Mouse (Mus musculus) layer of hippocampus, postnatal 10 days (tissue): Measurements from ENCODE around the gene Slc37a3. TPM values are rescaled to one million over a fixed set of nuclear protein-coding genes. Genes with fewer than 3 reads are reported as not detected.
A peak's percentile ranks its signal among the peaks of the same experiment; 100 is the strongest.
"Not testable (repeated sequence)": the region's sequence is repeated elsewhere in the genome, so short reads cannot be mapped to it uniquely, and the experiment has no call there.

Experiments used
- DNase-seq, 2 experiments: peaks; one replicate each; pipeline ENCODE4 v3.0.0; 2021; ENCODE audit warnings: low spot score in 2 of 2
- long read RNA-seq: library from polyadenylated mRNA; stranded (forward); transcript quantifications from one replicate; pipeline ENCODE4 v2.0.0, GENCODE M21; 2023
- total RNA-seq, 2 experiments: library from RNA; stranded (reverse); gene quantifications; 2 replicates each; pipeline ENCODE4 v1.2.3; 2021

Gene Slc37a3
- 10 to 100 TPM; 74.6 to 85.4 TPM for total RNA-seq
- long read RNA-seq, full-length matches to known transcripts: 16 of 26 reads
- long read RNA-seq, partial matches to known transcripts: 0 of 26 reads
- long read RNA-seq, other reads (novel, unspliced or antisense): 10 of 26 reads

- DNase-seq: peak; percentile 81 to 88
Measured at GRCm38 (mm10) chr6:39377311-39377827, at the start of gene Slc37a3. Slc37a3 (minus strand) TSS chr6:39377675.

- no peak for DNase-seq
Measured at GRCm38 (mm10) chr6:39426725-39427124, 49.2 kb upstream of the Slc37a3 start.

DNA sequence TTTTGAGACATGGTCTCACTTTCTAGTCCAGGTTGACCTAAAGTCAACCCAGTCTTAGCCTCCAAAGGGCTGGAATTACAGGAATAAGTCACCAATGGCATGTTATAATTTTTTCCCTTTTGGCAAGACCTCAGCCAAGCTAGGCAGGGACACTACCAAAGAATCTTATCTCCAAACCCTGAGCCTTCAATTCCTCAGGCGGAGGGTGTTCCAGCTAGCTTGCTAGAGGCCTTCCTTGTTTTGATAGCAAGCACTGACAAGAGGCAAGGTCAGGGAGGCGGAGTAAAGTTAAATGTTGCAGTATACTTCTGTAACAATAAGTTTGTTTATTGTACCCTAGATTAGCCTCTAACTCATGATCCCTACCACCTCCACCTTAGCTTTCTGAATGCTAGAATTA is 47.7 kb upstream of the Slc37a3 start:
- DNase-seq: no peak

- no peak for DNase-seq
Measured at GRCm38 (mm10) chr6:39423686-39424085, 46.2 kb upstream of the Slc37a3 start.

- DNase-seq: no peak
Measured at GRCm38 (mm10) chr6:39423130-39423551, 45.7 kb upstream of the Slc37a3 start.

DNA sequence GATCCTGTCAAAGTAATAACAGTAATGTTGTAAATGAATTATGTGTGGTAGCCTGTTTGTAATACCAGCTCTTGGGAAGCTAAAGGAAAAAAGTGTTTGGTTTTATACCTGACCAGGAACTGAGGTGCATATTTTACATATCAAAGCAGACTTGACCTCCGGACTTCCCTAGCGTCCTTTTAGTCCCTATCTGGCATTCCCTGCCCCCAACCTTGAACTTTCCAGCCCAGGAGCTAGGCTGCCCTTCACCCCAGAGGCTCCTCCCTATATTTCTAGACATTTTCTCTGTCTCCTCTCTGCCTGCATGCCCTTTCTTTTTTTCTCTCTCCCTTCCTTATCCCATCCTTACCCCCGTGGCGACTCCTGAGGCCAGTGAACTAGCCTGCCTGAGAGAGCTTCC is 43.4 kb upstream of the Slc37a3 start:
- no peak for DNase-seq

GRCm38 (mm10) chr6:39419851-39420721 is 42.6 kb upstream of the Slc37a3 start, which contains the start of gene Mkrn1:
Mkrn1 (minus strand) TSS chr6:39420462.
- peak; percentile 74 to 82 for DNase-seq

GRCm38 (mm10) chr6:39419386-39419850 is 41.9 kb upstream of the Slc37a3 start:
- no peak for DNase-seq

DNA sequence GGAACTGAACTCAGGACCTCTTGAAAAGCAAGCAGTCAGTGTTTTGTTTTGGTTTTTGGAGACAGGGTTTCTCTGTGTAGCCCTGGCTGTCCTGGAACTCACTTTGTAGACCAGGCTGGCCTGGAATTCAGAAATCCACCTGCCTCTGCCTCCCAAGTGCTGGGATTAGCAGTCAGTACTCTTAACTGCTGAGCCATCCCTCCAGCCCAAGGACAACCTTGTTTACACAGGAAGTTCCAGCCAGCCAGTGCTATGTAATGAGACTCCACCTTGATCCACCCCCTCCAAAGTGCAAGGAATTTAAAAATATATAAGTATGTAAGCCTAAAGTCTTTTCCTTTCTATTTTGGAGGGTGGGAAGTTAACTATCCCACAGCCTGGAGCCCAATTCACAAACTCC is 39.2 kb upstream of the Slc37a3 start:
- not testable (repeated sequence) for DNase-seq

GRCm38 (mm10) chr6:39415762-39416161 is 38.3 kb upstream of the Slc37a3 start:
- peak; percentile 73 to 78 for DNase-seq

DNA sequence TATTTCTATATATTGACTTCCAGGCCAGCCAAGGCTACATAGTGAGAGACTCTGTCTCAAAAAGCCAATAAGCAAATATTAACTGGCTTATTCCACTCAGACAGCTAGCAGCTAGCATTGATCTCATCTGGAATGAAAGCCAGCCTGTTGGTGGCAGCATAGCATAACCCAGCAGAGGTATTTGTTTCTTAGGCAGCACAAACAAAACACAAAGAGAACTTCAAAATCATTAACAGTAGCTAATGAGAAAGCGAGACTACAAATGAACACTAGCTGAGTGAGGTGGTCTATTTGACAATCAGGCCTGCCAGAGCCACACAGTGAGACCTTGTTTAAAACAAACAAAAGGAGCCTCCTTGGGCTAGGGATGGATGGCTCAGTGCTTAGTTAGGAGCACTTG is 36.6 kb upstream of the Slc37a3 start:
- DNase-seq: peak in 1 of 2 experiments; percentile 33

DNA sequence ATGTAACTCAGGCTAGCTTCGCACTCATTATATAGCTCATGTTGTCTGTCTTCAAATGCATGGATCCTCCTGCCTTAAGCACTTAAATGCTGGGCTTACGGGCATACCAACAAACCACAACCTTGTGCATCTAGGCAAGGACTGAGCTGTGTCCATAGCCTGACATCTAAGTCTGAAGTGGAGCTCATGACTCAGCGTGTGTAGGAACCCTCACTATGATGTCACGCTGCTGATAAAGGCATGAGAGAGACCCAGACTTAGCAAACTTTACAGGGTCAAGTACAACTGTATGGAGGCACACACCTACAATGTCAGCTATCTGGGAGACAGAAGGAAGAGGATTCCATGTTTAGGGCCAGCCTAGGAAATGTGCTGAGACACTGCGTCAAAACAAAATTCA is 29.0 kb upstream of the Slc37a3 start:
- DNase-seq: no peak

DNA sequence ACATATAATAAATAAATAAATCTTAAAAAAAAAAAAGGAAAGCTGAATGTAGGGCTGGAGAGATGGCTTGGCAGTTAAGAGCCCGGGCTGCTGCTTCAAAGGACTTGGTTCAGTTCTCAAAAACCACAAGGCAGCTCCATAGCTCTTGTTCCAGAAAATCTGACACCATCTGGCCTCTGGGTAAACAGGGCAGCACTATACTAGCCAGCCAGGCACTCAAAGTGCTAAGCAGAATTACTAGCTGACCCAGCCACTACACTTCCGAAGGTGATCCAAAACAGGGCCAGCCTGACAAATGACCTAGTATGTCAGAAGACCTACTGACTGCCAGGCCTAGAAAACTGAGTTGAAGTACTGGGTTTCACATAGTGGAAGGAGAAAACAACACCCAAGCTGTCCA is 25.7 kb upstream of the Slc37a3 start:
- no peak for DNase-seq

GRCm38 (mm10) chr6:39400343-39400742 is 22.9 kb upstream of the Slc37a3 start:
- no peak for DNase-seq

DNA sequence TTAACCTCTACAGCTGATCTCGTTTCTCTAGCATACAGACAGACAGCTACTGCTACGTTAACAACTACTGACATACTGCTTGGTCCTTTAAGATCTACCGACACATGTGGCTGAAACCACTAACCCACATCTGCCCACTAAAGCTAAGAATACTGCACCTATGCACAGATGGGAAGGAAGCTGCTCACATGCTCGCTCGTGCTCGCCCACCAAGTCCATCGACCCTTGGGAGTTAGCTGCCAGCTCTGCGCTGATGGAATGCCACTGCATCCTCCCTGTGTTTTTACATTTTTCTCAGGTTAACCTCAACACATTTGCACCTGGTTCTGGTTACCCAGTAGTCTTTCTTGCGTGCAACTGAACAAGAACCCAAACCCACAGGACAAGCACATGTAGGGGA is 20.9 kb upstream of the Slc37a3 start:
- DNase-seq: no peak

DNA sequence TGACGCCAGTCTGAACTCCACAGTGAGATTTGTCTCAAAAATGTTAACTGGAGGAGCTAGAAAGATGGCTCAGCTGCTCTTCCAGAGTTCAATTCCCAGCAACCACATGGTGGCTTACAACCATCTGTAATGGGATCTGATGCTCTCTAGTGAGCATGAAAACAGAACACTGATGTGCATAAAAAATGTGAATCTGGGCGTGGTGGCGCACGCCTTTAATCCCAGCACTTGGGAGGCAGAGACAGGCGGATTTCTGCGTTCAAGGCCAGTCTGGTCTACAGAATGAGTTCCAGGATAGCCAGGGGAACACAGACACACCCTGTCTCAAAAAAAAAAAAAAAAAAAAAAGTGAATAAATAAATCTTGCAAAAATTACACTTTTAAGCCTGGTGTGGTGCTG is 19.6 kb upstream of the Slc37a3 start:
- no peak for DNase-seq

- no peak for DNase-seq
Measured at GRCm38 (mm10) chr6:39395916-39396315, 18.4 kb upstream of the Slc37a3 start.

DNA sequence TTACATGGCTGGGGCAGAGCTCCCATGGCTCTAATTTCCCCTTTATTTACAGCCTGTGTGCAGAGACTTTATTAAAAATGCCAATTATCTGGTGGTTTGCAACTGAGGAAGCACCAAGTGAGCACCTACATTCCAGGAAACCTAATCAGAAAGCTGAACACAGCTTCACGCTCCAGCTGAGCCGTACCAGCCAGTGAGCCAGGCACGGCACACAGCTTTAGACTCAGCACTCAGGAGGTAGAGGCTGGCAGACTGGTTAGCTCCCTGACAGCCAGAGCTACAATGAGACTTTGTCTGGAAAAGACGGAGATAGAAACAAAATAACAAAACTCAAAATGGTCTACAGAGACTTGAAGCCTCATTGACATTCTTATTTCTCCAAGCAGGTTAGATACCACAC is 18.0 kb upstream of the Slc37a3 start:
- no peak for DNase-seq

GRCm38 (mm10) chr6:39389988-39390387 is 12.5 kb upstream of the Slc37a3 start:
- no peak for DNase-seq

GRCm38 (mm10) chr6:39381125-39381880 is 3.8 kb upstream of the Slc37a3 start, which contains the start of gene Rab19:
Rab19 (plus strand) TSS chr6:39381175.
- no peak for DNase-seq

DNA sequence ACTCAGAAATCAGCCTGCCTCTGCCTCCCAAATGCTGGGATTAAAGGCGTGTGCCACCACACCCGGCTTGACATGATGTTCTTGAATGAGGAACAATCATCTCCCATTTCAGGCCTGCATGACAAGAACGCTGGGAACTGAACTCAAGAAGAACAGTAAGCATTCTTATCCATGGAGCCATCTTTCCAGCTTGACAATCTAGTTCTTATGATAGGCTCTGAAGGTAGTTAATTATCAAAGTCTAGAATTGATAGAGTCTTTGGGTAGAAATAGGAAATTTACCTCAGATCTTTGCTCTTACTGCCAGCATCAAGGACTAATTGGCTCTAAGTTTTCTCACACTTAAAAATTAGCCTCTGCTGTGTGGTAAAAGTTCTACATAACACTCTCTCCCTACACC is 2.8 kb upstream of the Slc37a3 start:
- DNase-seq: no peak

DNA sequence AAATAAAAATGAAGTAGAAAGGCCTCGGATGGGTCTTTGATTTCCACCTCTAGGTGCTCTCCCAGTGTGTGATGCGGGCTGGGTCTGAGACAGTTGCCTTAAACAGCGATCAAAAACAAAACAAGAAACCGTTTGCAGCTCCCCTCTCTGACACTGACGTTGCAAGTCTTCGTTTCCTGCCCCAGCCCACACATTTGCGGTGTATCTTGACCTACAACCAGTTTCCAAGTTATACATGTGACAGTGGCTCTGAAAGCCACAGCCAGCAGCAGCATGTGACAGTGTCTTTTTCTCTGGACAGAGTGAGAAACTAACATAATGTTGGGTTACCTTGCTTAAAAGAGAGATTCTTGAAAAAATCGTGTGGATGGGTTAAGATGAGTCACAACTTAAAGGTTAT is 2.3 kb upstream of the Slc37a3 start:
- no peak for DNase-seq
